Mouse (Mus musculus): ENCODE results near the gene Timm17a. TPM values are rescaled to one million over a fixed set of nuclear protein-coding genes. Genes with fewer than 3 reads are reported as not detected.

Gene Timm17a
- polyA plus RNA-seq, 1 experiment = 110 TPM

- DNase-seq = no peak
- Histone ChIP-seq H3K27me3 (ENCODE audit: control insufficient read depth, insufficient read depth, low read length) (no peaks in the 10 kb centered on the region), H3K4me3 (replicated peaks; ENCODE audit: insufficient read depth, low read depth, low read length) (no peak overlapping the region), H3K4me1 (ENCODE audit: control insufficient read depth, insufficient read depth, low read length) (no peaks in the 10 kb centered on the region), H3K27ac (ENCODE audit: insufficient read depth, low read length) (no peak overlapping the region)
- TF ChIP-seq CTCF (IDR thresholded peaks at IDR 0.05; ENCODE audit: borderline replicate concordance, insufficient read depth, low read depth, low read length) (no peak), POLR2A (IDR thresholded peaks at IDR 0.05; ENCODE audit: borderline replicate concordance, insufficient read depth, low read length) (no peak)
- 46% methylated on average over 5 of the region's 5 CpGs for WGBS
Observed at GRCm38 (mm10) chr1:135290908-135291307, 22.7 kb downstream of the Timm17a start.

GRCm38 (mm10) chr1:135286311-135286710 is 27.3 kb downstream of the Timm17a start:
- H3K4me3 ChIP-seq (replicated peaks; ENCODE audit: insufficient read depth, low read depth, low read length) = no peak overlapping the region
- no peak overlapping the region for H3K27ac ChIP-seq (ENCODE audit: insufficient read depth, low read length)
- TF ChIP-seq POLR2A (IDR thresholded peaks at IDR 0.05; ENCODE audit: borderline replicate concordance, insufficient read depth, low read length) = no peak
- no peak for TF ChIP-seq CTCF (IDR thresholded peaks at IDR 0.05; ENCODE audit: borderline replicate concordance, insufficient read depth, low read depth, low read length)
- 90% methylated on average over 2 of the region's 2 CpGs for WGBS
- no peak for DNase-seq
- H3K4me1 ChIP-seq (ENCODE audit: control insufficient read depth, insufficient read depth, low read length) = peaks cover 3% of the 10 kb centered on the region; the same call in 1 of the 2 replicates
- H3K27me3 ChIP-seq (ENCODE audit: control insufficient read depth, insufficient read depth, low read length) = no peaks in the 10 kb centered on the region

GRCm38 (mm10) chr1:135283826-135284291 is 29.7 kb downstream of the Timm17a start, which contains the start of gene Rnpep:
Gene Rnpep (minus strand): TSS chr1:135284084.
- H3K4me3 ChIP-seq (replicated peaks; ENCODE audit: insufficient read depth, low read depth, low read length) = peak within 1 kb of the TSS; percentile 98
- peak within 1 kb of the TSS; percentile 98 for H3K27ac ChIP-seq (ENCODE audit: insufficient read depth, low read length)
- TF ChIP-seq CTCF (IDR thresholded peaks at IDR 0.05; ENCODE audit: borderline replicate concordance, insufficient read depth, low read depth, low read length) = no peak
- peak; percentile 64; the same call in 1 of the 2 replicates for TF ChIP-seq POLR2A (IDR thresholded peaks at IDR 0.05; ENCODE audit: borderline replicate concordance, insufficient read depth, low read length)
- peaks cover 3% of the 10 kb centered on the region; the same call in 1 of the 2 replicates for H3K4me1 ChIP-seq (ENCODE audit: control insufficient read depth, insufficient read depth, low read length)
- under 1% methylated on average over 39 of the region's 39 CpGs for WGBS
- H3K27me3 ChIP-seq (ENCODE audit: control insufficient read depth, insufficient read depth, low read length) = no peaks in the 10 kb centered on the region
- peak; percentile 85 to 88 for DNase-seq

GRCm38 (mm10) chr1:135283287-135283825 is 30.2 kb downstream of the Timm17a start:
- under 1% methylated on average over 48 of the region's 48 CpGs for WGBS

GRCm38 (mm10) chr1:135282536-135283286 is 30.9 kb downstream of the Timm17a start:
- WGBS = 39% methylated on average over 13 of the region's 13 CpGs
- Histone ChIP-seq H3K27ac (ENCODE audit: insufficient read depth, low read length) (peak overlapping the region; percentile 98; the same call in 1 of the 2 replicates), H3K4me3 (replicated peaks; ENCODE audit: insufficient read depth, low read depth, low read length) (peak overlapping the region; percentile 98), H3K4me1 (ENCODE audit: control insufficient read depth, insufficient read depth, low read length) (peaks cover 3% of the 10 kb centered on the region; the same call in 1 of the 2 replicates), H3K27me3 (ENCODE audit: control insufficient read depth, insufficient read depth, low read length) (no peaks in the 10 kb centered on the region)
- TF ChIP-seq POLR2A (IDR thresholded peaks at IDR 0.05; ENCODE audit: borderline replicate concordance, insufficient read depth, low read length) (no peak), CTCF (IDR thresholded peaks at IDR 0.05; ENCODE audit: borderline replicate concordance, insufficient read depth, low read depth, low read length) (no peak)
- peak in 1 of 2 experiments; percentile 10 for DNase-seq

More at GRCm38 (mm10) chr1:135283287-135283825, 30.2 kb downstream of the Timm17a start:
- Histone ChIP-seq H3K27me3 (ENCODE audit: control insufficient read depth, insufficient read depth, low read length) (no peaks in the 10 kb centered on the region), H3K4me1 (ENCODE audit: control insufficient read depth, insufficient read depth, low read length) (peaks cover 3% of the 10 kb centered on the region; the same call in 1 of the 2 replicates), H3K27ac (ENCODE audit: insufficient read depth, low read length) (peak overlapping the region; percentile 98), H3K4me3 (replicated peaks; ENCODE audit: insufficient read depth, low read depth, low read length) (peak overlapping the region; percentile 98)
- no peak for DNase-seq
- TF ChIP-seq CTCF (IDR thresholded peaks at IDR 0.05; ENCODE audit: borderline replicate concordance, insufficient read depth, low read depth, low read length) (no peak), POLR2A (IDR thresholded peaks at IDR 0.05; ENCODE audit: borderline replicate concordance, insufficient read depth, low read length) (no peak)

- Histone ChIP-seq H3K27ac (ENCODE audit: insufficient read depth, low read length) (no peak overlapping the region), H3K4me1 (ENCODE audit: control insufficient read depth, insufficient read depth, low read length) (peaks cover 3% of the 10 kb centered on the region; the same call in 1 of the 2 replicates), H3K4me3 (replicated peaks; ENCODE audit: insufficient read depth, low read depth, low read length) (no peak overlapping the region), H3K27me3 (ENCODE audit: control insufficient read depth, insufficient read depth, low read length) (no peaks in the 10 kb centered on the region)
- TF ChIP-seq CTCF (IDR thresholded peaks at IDR 0.05; ENCODE audit: borderline replicate concordance, insufficient read depth, low read depth, low read length) (no peak), POLR2A (IDR thresholded peaks at IDR 0.05; ENCODE audit: borderline replicate concordance, insufficient read depth, low read length) (no peak)
- 96% methylated on average over 17 of the region's 17 CpGs for WGBS
- no peak for DNase-seq
Observed at GRCm38 (mm10) chr1:135281841-135282240, 31.7 kb downstream of the Timm17a start.

- peaks cover 3% of the 10 kb centered on the region; the same call in 1 of the 2 replicates for H3K4me1 ChIP-seq (ENCODE audit: control insufficient read depth, insufficient read depth, low read length)
- peak; percentile 54 to 68 for DNase-seq
- TF ChIP-seq CTCF (IDR thresholded peaks at IDR 0.05; ENCODE audit: borderline replicate concordance, insufficient read depth, low read depth, low read length) (no peak), POLR2A (IDR thresholded peaks at IDR 0.05; ENCODE audit: borderline replicate concordance, insufficient read depth, low read length) (no peak)
- H3K27me3 ChIP-seq (ENCODE audit: control insufficient read depth, insufficient read depth, low read length) = no peaks in the 10 kb centered on the region
- H3K4me3 ChIP-seq (replicated peaks; ENCODE audit: insufficient read depth, low read depth, low read length) = no peak overlapping the region
- H3K27ac ChIP-seq (ENCODE audit: insufficient read depth, low read length) = no peak overlapping the region
- WGBS = 10% methylated on average over 9 of the region's 9 CpGs
Observed at GRCm38 (mm10) chr1:135280646-135281045, 32.9 kb downstream of the Timm17a start.

Measured in cerebellum, adult 2 months (tissue).